In the genomic region with DNA sequence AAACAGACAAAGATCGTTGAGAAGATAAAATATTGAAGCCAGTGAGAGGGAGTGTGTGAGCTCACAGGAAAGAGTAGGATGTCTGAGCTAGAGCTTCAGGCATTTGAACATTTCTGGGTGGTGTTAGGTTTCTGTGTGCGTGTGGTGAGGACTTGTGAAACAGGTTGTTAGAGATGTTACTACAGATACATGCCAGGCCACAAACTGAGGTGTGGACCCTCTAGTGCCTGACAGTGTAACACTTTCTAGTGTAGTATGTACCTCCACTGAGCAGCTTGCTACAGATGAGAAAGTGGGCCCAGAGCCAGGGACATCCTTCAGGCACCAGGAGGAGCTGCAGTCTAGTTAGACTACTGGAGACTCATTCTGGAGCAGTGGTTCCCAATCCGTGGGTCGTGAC, we compare ENCODE assay signal across 10 mouse cellular contexts. TPM values are rescaled to one million over a fixed set of nuclear protein-coding genes. Genes with fewer than 3 reads are reported as not detected.
A peak's percentile ranks its signal among the peaks of the same experiment; 100 is the strongest.
DNase-seq lines count a peak whose midpoint lies in the region; ATAC-seq and TF ChIP-seq lines count a peak whose summit lies in the region.
"Had no signal": no experiment of that assay in that cellular context is flagged by ENCODE, and none has a peak within 500 bp of the region (broad histone marks: within the 10 kb centered on the region; RNA-seq: fewer than 3 reads in every experiment).

No protein-coding gene starts in this region.

- H3K9ac ChIP-seq in lung, embryonic 14.5 days = no peak overlapping the region
- H3K9ac ChIP-seq in intestine, postnatal 0 days (ENCODE audit: low read depth, low read length) = no peak overlapping the region
- H3K9ac ChIP-seq in hindbrain, embryonic 14.5 days = no peak overlapping the region
- H3K9ac ChIP-seq in heart, embryonic 12.5 days = no peak overlapping the region
- H3K9ac ChIP-seq: liver, embryonic 12.5 days; neural tube, embryonic 13.5 days had no signal

- H3K9me3 ChIP-seq in lung, embryonic 14.5 days (ENCODE audit: low read depth, low read length) = no peaks in the 10 kb centered on the region
- H3K9me3 ChIP-seq in intestine, postnatal 0 days (ENCODE audit: control insufficient read depth) = no peaks in the 10 kb centered on the region
- H3K9me3 ChIP-seq in hindbrain, embryonic 14.5 days (ENCODE audit: control insufficient read depth, low read length) = no peaks in the 10 kb centered on the region
- no peaks in the 10 kb centered on the region for H3K9me3 ChIP-seq in heart, embryonic 12.5 days (replicated peaks)
- H3K9me3 ChIP-seq: liver, embryonic 12.5 days; neural tube, embryonic 13.5 days had no signal

- H3K27ac ChIP-seq in gastrocnemius, adult 2 months = peak overlapping the region; percentile 85
- H3K27ac ChIP-seq in lung, embryonic 14.5 days (ENCODE audit: low read depth) = no peak overlapping the region
- H3K27ac ChIP-seq in intestine, postnatal 0 days (ENCODE audit: low read depth, low read length) = no peak overlapping the region
- H3K27ac ChIP-seq in hindbrain, embryonic 14.5 days = no peak overlapping the region
- H3K27ac ChIP-seq in heart, embryonic 12.5 days (ENCODE audit: poor library complexity, severe bottlenecking) = no peak overlapping the region
- H3K27ac ChIP-seq: liver, embryonic 12.5 days; neural tube, embryonic 13.5 days had no signal

- ATAC-seq in lung, embryonic 14.5 days (ENCODE audit: insufficient read depth) = peak; percentile 35; the same call in 1 of the 2 replicates
- no peak for ATAC-seq in intestine, postnatal 0 days
- ATAC-seq in hindbrain, embryonic 14.5 days (ENCODE audit: low FRiP score) = no peak
- no peak for ATAC-seq in heart, embryonic 12.5 days (ENCODE audit: insufficient number of reproducible peaks, low FRiP score)
- ATAC-seq: liver, embryonic 12.5 days had no signal

- peak; percentile 50 for DNase-seq in gastrocnemius, adult 2 months
- no peak for DNase-seq in gastrocnemius, postnatal 36 days
- DNase-seq in lung, embryonic 14.5 days = peak; percentile 10
- no peak for DNase-seq in lung, adult 2 months
- DNase-seq in ZHBTc4 (ENCODE audit: low read depth, low spot score) = peak; percentile 6
- DNase-seq in hindbrain, embryonic 14.5 days (ENCODE audit: low spot score) = no peak

- no peak overlapping the region for H3K4me2 ChIP-seq in lung, embryonic 14.5 days
- no peak overlapping the region for H3K4me2 ChIP-seq in intestine, postnatal 0 days (replicated peaks; ENCODE audit: low read depth)
- H3K4me2 ChIP-seq in hindbrain, embryonic 14.5 days (replicated peaks) = no peak overlapping the region
- H3K4me2 ChIP-seq in heart, embryonic 12.5 days = no peak overlapping the region
- H3K4me2 ChIP-seq: liver, embryonic 12.5 days; neural tube, embryonic 13.5 days had no signal

- intact Hi-C loops in gastrocnemius, adult 2 months (cut with DNase I) = no loop called here
- intact Hi-C loops in gastrocnemius, postnatal 36 days (cut with DNase I) = no loop called here

- H3K4me3 ChIP-seq in gastrocnemius, adult 2 months = no peak overlapping the region
- no peak overlapping the region for H3K4me3 ChIP-seq in lung, embryonic 14.5 days (ENCODE audit: low read depth, low read length)
- no peak overlapping the region for H3K4me3 ChIP-seq in lung, adult 2 months (replicated peaks; ENCODE audit: extremely low read depth, low read depth, low read length)
- no peak overlapping the region for H3K4me3 ChIP-seq in intestine, postnatal 0 days (ENCODE audit: low read depth, low read length)
- H3K4me3 ChIP-seq in hindbrain, embryonic 14.5 days (replicated peaks; ENCODE audit: low read length) = no peak overlapping the region
- H3K4me3 ChIP-seq in heart, embryonic 12.5 days = no peak overlapping the region
- H3K4me3 ChIP-seq: liver, embryonic 12.5 days; neural tube, embryonic 13.5 days had no signal

- H3K36me3 ChIP-seq in lung, embryonic 14.5 days (ENCODE audit: insufficient read depth) = peaks cover 34% of the 10 kb centered on the region
- H3K36me3 ChIP-seq in intestine, postnatal 0 days (ENCODE audit: control insufficient read depth, insufficient read depth) = peaks cover 22% of the 10 kb centered on the region
- peaks cover 41% of the 10 kb centered on the region for H3K36me3 ChIP-seq in hindbrain, embryonic 14.5 days (replicated peaks; ENCODE audit: control insufficient read depth, insufficient read depth)
- peaks cover 30% of the 10 kb centered on the region for H3K36me3 ChIP-seq in heart, embryonic 12.5 days

- peak; percentile 14; the same call in 1 of the 2 replicates for TF ChIP-seq CTCF in gastrocnemius, adult 2 months (IDR thresholded peaks at IDR 0.05)
- peak; percentile 20; the same call in 1 of the 2 replicates for TF ChIP-seq CTCF in lung, embryonic 14.5 days (IDR thresholded peaks at IDR 0.05; ENCODE audit: low read depth)
- no peak for TF ChIP-seq CTCF in lung, adult 2 months (IDR thresholded peaks at IDR 0.05; ENCODE audit: insufficient read depth, low read length)
- TF ChIP-seq CTCF in intestine, postnatal 0 days (IDR thresholded peaks at IDR 0.05; ENCODE audit: low read depth) = peak; percentile 33

- H3K4me1 ChIP-seq in lung, embryonic 14.5 days (ENCODE audit: insufficient read depth) = no peaks in the 10 kb centered on the region
- H3K4me1 ChIP-seq in lung, adult 2 months (ENCODE audit: control insufficient read depth, insufficient read depth, low read length) = no peaks in the 10 kb centered on the region
- no peaks in the 10 kb centered on the region for H3K4me1 ChIP-seq in intestine, postnatal 0 days (replicated peaks; ENCODE audit: control insufficient read depth, insufficient read depth, low read length)
- H3K4me1 ChIP-seq in hindbrain, embryonic 14.5 days (replicated peaks; ENCODE audit: control insufficient read depth, insufficient read depth, low read length) = no peaks in the 10 kb centered on the region
- peaks cover 30% of the 10 kb centered on the region for H3K4me1 ChIP-seq in heart, embryonic 12.5 days (replicated peaks)

- no peaks in the 10 kb centered on the region for H3K27me3 ChIP-seq in lung, embryonic 14.5 days (ENCODE audit: insufficient read depth, low read length)
- H3K27me3 ChIP-seq in intestine, postnatal 0 days (replicated peaks; ENCODE audit: control insufficient read depth, insufficient read depth, low read length) = no peaks in the 10 kb centered on the region
- no peaks in the 10 kb centered on the region for H3K27me3 ChIP-seq in hindbrain, embryonic 14.5 days (ENCODE audit: control insufficient read depth, insufficient read depth, low read length)
- H3K27me3 ChIP-seq in heart, embryonic 12.5 days (replicated peaks) = no peaks in the 10 kb centered on the region
- H3K27me3 ChIP-seq: liver, embryonic 12.5 days; neural tube, embryonic 13.5 days had no signal

- no peak for TF ChIP-seq POLR2A in lung, adult 2 months (IDR thresholded peaks at IDR 0.05; ENCODE audit: borderline replicate concordance, extremely low read depth, low read depth, low read length)

- WGBS in lung, embryonic 14.5 days = 68% methylated on average over 4 of the region's 4 CpGs
- 69% methylated on average over 4 of the region's 4 CpGs for WGBS in lung, adult 2 months
- 74% methylated on average over 4 of the region's 4 CpGs for WGBS in intestine, postnatal 0 days
- 91% methylated on average over 4 of the region's 4 CpGs for WGBS in hindbrain, embryonic 14.5 days
- 81% methylated on average over 4 of the region's 4 CpGs for WGBS in heart, embryonic 12.5 days

RNA-seq across cellular contexts. Expression of gene Pigp, which starts 30.5 kb away (rescaled TPM):
- total RNA-seq in gastrocnemius, adult 2 months (2021) = 100 to 1,000 TPM; 149 to 161 TPM
- total RNA-seq in gastrocnemius, postnatal 36 days (2021) = 100 to 1,000 TPM; 104 to 134 TPM
- polyA plus RNA-seq in lung, embryonic 14.5 days (2014; fragmentation: Nextera tagmentation; extraction: Ambion mirVana) = 73.2 and 74.0 TPM in 2 replicates
- polyA plus RNA-seq in lung, adult 2 months (2012; rRNA removed) = 20.6 and 23.8 TPM in 2 replicates
- 165 and 173 TPM in 2 replicates for polyA plus RNA-seq in intestine, postnatal 0 days (2015; fragmentation: Nextera tagmentation; extraction: Ambion mirVana)
- polyA plus RNA-seq in hindbrain, embryonic 14.5 days (2014; fragmentation: Nextera tagmentation; extraction: Ambion mirVana) = 88.4 and 103 TPM in 2 replicates
- polyA plus RNA-seq in heart, embryonic 12.5 days (2016; fragmentation: Nextera tagmentation; extraction: Ambion mirVana) = 104 and 111 TPM in 2 replicates

RNA-seq across cellular contexts. Expression of gene Ttc3, which starts 31.8 kb away (rescaled TPM):
- total RNA-seq in gastrocnemius, adult 2 months (2021) = 10 to 100 TPM; 54.4 to 55.3 TPM
- total RNA-seq in gastrocnemius, postnatal 36 days (2021) = 10 to 100 TPM; 46.6 to 55.2 TPM
- polyA plus RNA-seq in lung, embryonic 14.5 days (2014; fragmentation: Nextera tagmentation; extraction: Ambion mirVana) = 204 and 215 TPM in 2 replicates
- 25.9 and 26.5 TPM in 2 replicates for polyA plus RNA-seq in lung, adult 2 months (2012; rRNA removed)
- polyA plus RNA-seq in intestine, postnatal 0 days (2015; fragmentation: Nextera tagmentation; extraction: Ambion mirVana) = 55.2 and 56.6 TPM in 2 replicates
- 1,054 and 1,085 TPM in 2 replicates for polyA plus RNA-seq in hindbrain, embryonic 14.5 days (2014; fragmentation: Nextera tagmentation; extraction: Ambion mirVana)
- 212 and 237 TPM in 2 replicates for polyA plus RNA-seq in heart, embryonic 12.5 days (2016; fragmentation: Nextera tagmentation; extraction: Ambion mirVana)

Comparison
In these comparisons a context has a peak if more than half of its experiments do, and no peak if none do; other contexts are left out.
1. DNase-seq: peak in gastrocnemius, adult 2 months (single experiment), lung, embryonic 14.5 days (single experiment) and ZHBTc4 (single experiment); none in gastrocnemius, postnatal 36 days (0 of 2), lung, adult 2 months (single experiment) and hindbrain, embryonic 14.5 days (single experiment).